Comparison of ENCODE assay signal across 24 mouse cellular contexts in genomic region chr5:99828516-99828915, GRCm38 (mm10).
A peak's percentile ranks its signal among the peaks of the same experiment; 100 is the strongest.
DNase-seq lines count a peak whose midpoint lies in the region; ATAC-seq lines count a peak whose summit lies in the region.
"Had no signal": no experiment of that assay in that cellular context is flagged by ENCODE, and none has a peak within 500 bp of the region (broad histone marks: within the 10 kb centered on the region; RNA-seq: fewer than 3 reads in every experiment).

No protein-coding gene starts in this region.

- H3K27me3 ChIP-seq in limb, embryonic 10.5 days (ENCODE audit: low read depth, poor library complexity, severe bottlenecking), result no peaks in the 10 kb centered on the region
- H3K27me3 ChIP-seq in liver, embryonic 12.5 days (replicated peaks), result no peaks in the 10 kb centered on the region
- H3K27me3 ChIP-seq: limb, embryonic 13.5 days; lung, embryonic 15.5 days; midbrain, embryonic 12.5 days had no signal

- H3K4me2 ChIP-seq in liver, embryonic 12.5 days, result no peak overlapping the region
- H3K4me2 ChIP-seq: heart, embryonic 11.5 days; limb, embryonic 13.5 days; lung, embryonic 15.5 days; midbrain, embryonic 12.5 days had no signal

- peak overlapping the region; percentile 56; the same call in 1 of the 2 replicates for H3K27ac ChIP-seq in limb, embryonic 10.5 days
- no peak overlapping the region for H3K27ac ChIP-seq in liver, embryonic 12.5 days
- H3K27ac ChIP-seq: gastrocnemius, adult 2 months; hindbrain, embryonic 10.5 days; hindbrain, postnatal 0 days; limb, embryonic 13.5 days; liver, embryonic 14.5 days; lung, embryonic 15.5 days; macrophage; midbrain, embryonic 12.5 days; stomach, postnatal 0 days had no signal

- H3K36me3 ChIP-seq in limb, embryonic 10.5 days, result no peaks in the 10 kb centered on the region
- no peaks in the 10 kb centered on the region for H3K36me3 ChIP-seq in liver, embryonic 12.5 days
- H3K36me3 ChIP-seq: hindbrain, embryonic 10.5 days; limb, embryonic 13.5 days; lung, embryonic 15.5 days; midbrain, embryonic 12.5 days had no signal

- DNase-seq in lung, postnatal 36 days, result peak; percentile 4
- DNase-seq in lung, postnatal 14 days, result no peak
- DNase-seq in T-cell, adult 2 months (ENCODE audit: low spot score), result peak; percentile 22
- no peak for DNase-seq in limb, embryonic 10.5 days (ENCODE audit: low spot score)
- peak; percentile 32 for DNase-seq in thymus, postnatal 25 days
- DNase-seq in layer of hippocampus, postnatal 25 days (ENCODE audit: extremely low spot score in 1 of 2, low spot score in 1 of 2), result no peak
- DNase-seq: adrenal gland, postnatal 36 days; B cell, adult 2 months; cerebellum, adult 9-11 months; embryo, embryonic 11 days; gastrocnemius, adult 2 months; kidney, adult 18-20 months; kidney, postnatal 10 days had no signal

- 70% methylated on average over 7 of the region's 7 CpGs for WGBS in limb, embryonic 10.5 days
- WGBS in liver, embryonic 12.5 days (ENCODE audit: insufficient replicate concordance), result 16% methylated on average over 7 of the region's 7 CpGs

- H3K9ac ChIP-seq in liver, embryonic 12.5 days, result no peak overlapping the region
- H3K9ac ChIP-seq: limb, embryonic 13.5 days; liver, embryonic 14.5 days; lung, embryonic 15.5 days; midbrain, embryonic 12.5 days had no signal

- ATAC-seq in liver, embryonic 12.5 days, result no peak
- ATAC-seq: forebrain, embryonic 14.5 days; hindbrain, postnatal 0 days had no signal

- no peak overlapping the region for H3K4me3 ChIP-seq in limb, embryonic 10.5 days
- H3K4me3 ChIP-seq in liver, embryonic 12.5 days, result no peak overlapping the region
- H3K4me3 ChIP-seq: gastrocnemius, adult 2 months; hindbrain, embryonic 10.5 days; limb, embryonic 13.5 days; lung, embryonic 15.5 days; midbrain, embryonic 12.5 days had no signal

- H3K4me1 ChIP-seq in limb, embryonic 10.5 days, result peaks cover 4% of the 10 kb centered on the region; the same call in 1 of the 2 replicates
- 0 out of 2 replicates have a peak, but pooled peaks cover 3% of the 10 kb centered on the region for H3K4me1 ChIP-seq in liver, embryonic 12.5 days
- H3K4me1 ChIP-seq: limb, embryonic 13.5 days; lung, embryonic 15.5 days; midbrain, embryonic 12.5 days had no signal

- no peaks in the 10 kb centered on the region for H3K9me3 ChIP-seq in limb, embryonic 10.5 days (replicated peaks)
- no peaks in the 10 kb centered on the region for H3K9me3 ChIP-seq in liver, embryonic 12.5 days (replicated peaks)
- H3K9me3 ChIP-seq: hindbrain, embryonic 10.5 days; limb, embryonic 13.5 days; lung, embryonic 15.5 days; midbrain, embryonic 12.5 days had no signal

Comparison
In these comparisons a context has a peak if more than half of its experiments do, and no peak if none do; other contexts are left out.
1. DNase-seq: peak in lung, postnatal 36 days (single experiment), T-cell, adult 2 months (single experiment) and thymus, postnatal 25 days (single experiment); none in lung, postnatal 14 days (single experiment), limb, embryonic 10.5 days (single experiment) and layer of hippocampus, postnatal 25 days (0 of 2).